Mouse (Mus musculus) thymus, adult 2 months (tissue): ENCODE measurements at regions not wholly inside any gene's neighbourhood (a gene's known extent, or its start where the extent isn't known, plus 50 kb on each side); places are given as distances from the start of the nearest gene placed in this dataset.

ENCODE experiments used
- CTCF ChIP-seq: fragments of 200-500 bp; IDR thresholded peaks from 2 replicates; pipeline ENCODE4 v1.5.1; 2012; ENCODE audit warnings: mild to moderate bottlenecking, control low read depth, low read length, moderate library complexity, borderline replicate concordance; ENCODE audit not compliant: control insufficient read depth, poor library complexity, insufficient read depth; ENCODE audit errors: extremely low read depth
- POLR2A ChIP-seq: fragments of 200-500 bp; IDR thresholded peaks from 2 replicates; pipeline ENCODE4 v1.6.1; 2012; ENCODE audit warnings: mild to moderate bottlenecking, low read length, control low read depth, moderate library complexity; ENCODE audit not compliant: control insufficient read depth, poor library complexity, insufficient read depth; ENCODE audit errors: extremely low read depth

GRCm38 (mm10) chr12:32481051-32481450 is 102.5 kb downstream of the Ccdc71l start:
- TF ChIP-seq POLR2A: no peak
- no peak for TF ChIP-seq CTCF
